Mouse (Mus musculus) cerebellum, adult (tissue): ENCODE results near the gene Zfp954.
"Not testable (repeated sequence)": the region's sequence is repeated elsewhere in the genome, so short reads cannot be mapped to it uniquely, and the experiment has no call there.

Source experiments
- ATAC-seq: cut with Nextera tagmentation; 2 replicates; pipeline ENCODE4 v1.9.2; 2017; ENCODE audit warnings: mild to moderate bottlenecking, moderate library complexity, mixed read lengths; ENCODE audit not compliant: insufficient number of reproducible peaks, low FRiP score, low TSS enrichment

Gene Zfp954

GRCm38 (mm10) chr7:7120921-7121601, at the start of gene Zfp954:
Zfp954 (minus strand) TSS chr7:7121488.
- ATAC-seq, result peak; percentile 95

- no peak for ATAC-seq
Observed at GRCm38 (mm10) chr7:7145991-7146608, 24.8 kb upstream of the Zfp954 start.

DNA sequence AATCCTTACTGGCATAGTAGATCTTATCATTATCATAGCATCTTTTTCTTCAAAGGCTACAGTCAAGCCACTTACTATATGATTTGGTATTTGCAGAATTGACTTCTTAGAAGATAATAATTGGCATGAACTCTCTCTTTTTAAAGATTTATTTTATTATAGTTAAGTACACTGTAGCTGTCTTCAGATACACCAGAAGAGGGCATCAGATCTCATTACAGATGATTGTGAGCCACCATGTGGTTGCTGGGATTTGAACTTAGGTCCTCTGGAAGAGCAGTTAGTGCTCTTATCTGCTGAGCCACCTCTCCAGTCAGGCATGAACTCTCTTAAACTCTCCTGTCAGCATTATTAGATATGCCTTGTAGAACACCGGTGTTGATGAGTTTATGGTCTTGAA, 22.9 kb upstream of the Zfp954 start:
- ATAC-seq, result no peak

DNA sequence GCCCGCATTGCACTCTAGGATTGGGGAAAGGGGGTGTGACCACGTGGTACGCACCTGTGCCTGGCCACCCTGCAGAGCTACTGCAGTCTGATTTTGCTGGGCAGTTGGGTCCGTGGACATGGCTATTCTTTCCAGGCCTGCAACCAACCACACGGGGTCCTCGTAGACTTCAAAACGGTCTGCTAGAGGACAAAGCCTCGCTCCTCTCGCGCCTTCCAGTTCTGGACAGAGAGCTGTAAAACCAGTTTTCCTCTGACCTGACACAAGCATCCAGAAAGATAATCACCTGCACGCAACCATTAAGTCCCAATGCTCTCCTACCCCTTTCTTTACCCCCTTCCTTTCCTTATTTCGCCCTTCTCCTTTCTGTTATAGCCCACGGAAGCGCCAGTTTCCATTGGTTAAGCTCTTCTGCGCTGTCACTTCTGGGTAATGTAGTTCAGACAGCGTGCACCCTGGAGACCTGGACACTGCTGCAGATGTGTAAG, 15.1 kb upstream of the Zfp954 start, which contains the start of gene Zfp773:
TSS of gene Zfp773 (minus strand) at position 377 of the 488 bp plus-strand sequence.
- ATAC-seq, result peak; percentile 98

- no peak for ATAC-seq
Observed at GRCm38 (mm10) chr7:7132751-7133150, 11.5 kb upstream of the Zfp954 start.

DNA sequence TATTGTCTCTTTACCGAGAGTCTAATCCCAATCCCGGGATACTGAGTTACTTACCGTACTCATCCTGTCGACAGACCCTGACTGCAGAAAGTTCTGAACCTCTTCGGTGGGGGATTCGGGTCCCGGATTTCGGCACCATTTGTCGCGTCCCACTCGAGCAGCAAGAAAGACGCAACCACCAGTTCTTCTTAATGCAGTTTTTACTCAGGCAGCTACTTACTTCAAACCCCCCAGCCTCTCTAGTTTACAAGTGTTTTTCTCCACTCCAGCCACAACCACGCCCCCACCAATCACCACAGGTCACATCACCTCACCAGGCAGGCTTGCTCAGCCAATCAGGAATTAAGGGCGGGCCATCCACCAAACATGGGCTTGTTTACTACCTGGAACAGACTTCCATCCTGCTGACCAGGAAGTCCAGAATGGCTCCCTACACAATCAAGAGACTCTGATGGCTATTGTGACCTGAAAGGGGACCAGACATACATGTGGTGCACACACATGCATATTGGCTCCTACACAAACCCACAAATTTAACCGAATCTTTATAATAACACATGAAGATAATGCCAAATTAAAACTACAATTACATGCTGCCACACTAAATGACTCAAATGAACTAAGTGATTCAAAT, 9.3 kb upstream of the Zfp954 start:
- ATAC-seq, result not testable (repeated sequence)

DNA sequence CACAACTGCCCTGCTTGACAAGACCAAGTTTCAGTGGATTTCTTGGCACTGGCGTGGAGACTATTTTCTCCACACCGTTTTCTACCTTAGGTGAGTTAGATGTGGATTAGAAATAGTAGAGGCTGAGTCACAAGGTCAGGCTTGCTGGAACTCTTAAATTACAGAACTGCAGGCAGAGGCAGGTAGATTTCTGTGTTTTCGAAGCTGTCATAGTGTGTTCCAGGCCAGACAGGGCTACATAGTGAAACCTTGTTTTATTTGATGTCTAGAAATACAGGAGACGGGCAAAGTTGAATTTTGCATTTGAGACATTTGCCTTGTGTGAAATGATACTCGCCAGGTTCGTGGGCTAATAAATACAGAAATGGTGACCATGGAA, 303 bp upstream of the Zfp954 start:
- no peak for ATAC-seq

GRCm38 (mm10) chr7:7118441-7118840, 2.8 kb downstream of the Zfp954 start:
- ATAC-seq, result no peak

DNA sequence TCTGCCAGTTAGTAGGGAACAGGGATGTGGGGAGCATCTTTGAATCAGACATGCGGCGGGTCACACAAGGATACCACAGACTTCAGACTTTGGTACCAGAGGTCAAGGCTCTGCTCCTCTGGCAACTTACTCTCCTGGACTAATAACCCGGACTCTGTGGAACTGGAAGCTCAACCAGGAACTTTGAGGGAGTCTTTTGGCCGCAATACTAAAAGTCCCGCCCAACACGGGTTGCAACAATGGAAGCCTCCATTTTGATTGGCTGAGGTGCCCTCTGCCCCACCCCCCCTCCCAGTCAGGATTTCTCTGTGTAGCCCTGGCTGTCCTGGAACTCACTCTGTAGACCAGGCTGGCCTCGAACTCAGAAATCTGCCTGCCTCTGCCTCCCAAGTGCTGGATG, 12.8 kb downstream of the Zfp954 start:
- ATAC-seq, result no peak
